Mouse (Mus musculus): ENCODE measurements around the gene Gpr153.

Gpr153 gene

GRCm38 (mm10) chr4:152264867-152265568 is 9.0 kb upstream of the Gpr153 start:
- in situ Hi-C loops (cut with MboI, MseI): no loop called here

GRCm38 (mm10) chr4:152265791-152266190 is 8.2 kb upstream of the Gpr153 start:
- in situ Hi-C loops (cut with MboI, MseI): no loop called here

GRCm38 (mm10) chr4:152266236-152266895 is 7.7 kb upstream of the Gpr153 start:
- in situ Hi-C loops (cut with MboI, MseI): no loop called here

- in situ Hi-C loops (cut with MboI, MseI): no loop called here
Measured at GRCm38 (mm10) chr4:152267748-152268369, 6.2 kb upstream of the Gpr153 start.

GRCm38 (mm10) chr4:152269967-152270366 is 4.1 kb upstream of the Gpr153 start:
- in situ Hi-C loops (cut with MboI, MseI): no loop called here

GRCm38 (mm10) chr4:152270599-152270998 is 3.4 kb upstream of the Gpr153 start:
- in situ Hi-C loops (cut with MboI, MseI): no loop called here

GRCm38 (mm10) chr4:152271334-152271733 is 2.7 kb upstream of the Gpr153 start:
- in situ Hi-C loops (cut with MboI, MseI): no loop called here

GRCm38 (mm10) chr4:152272006-152272405 is 2.0 kb upstream of the Gpr153 start:
- in situ Hi-C loops (cut with MboI, MseI): no loop called here

- in situ Hi-C loops (cut with MboI, MseI): no loop called here
Measured at GRCm38 (mm10) chr4:152272449-152273049, 1.5 kb upstream of the Gpr153 start.

- in situ Hi-C loops (cut with MboI, MseI): no loop called here
Measured at GRCm38 (mm10) chr4:152273191-152273590, 841 bp upstream of the Gpr153 start.

GRCm38 (mm10) chr4:152274681-152275131 is 674 bp downstream of the Gpr153 start:
- in situ Hi-C loops (cut with MboI, MseI): no loop called here

GRCm38 (mm10) chr4:152276389-152277347 is 2.6 kb downstream of the Gpr153 start:
- in situ Hi-C loops (cut with MboI, MseI): no loop called here

- in situ Hi-C loops (cut with MboI, MseI): no loop called here
Measured at GRCm38 (mm10) chr4:152277916-152278315, 3.9 kb downstream of the Gpr153 start.

- in situ Hi-C loops (cut with MboI, MseI): no loop called here
Measured at GRCm38 (mm10) chr4:152278986-152279385, 5.0 kb downstream of the Gpr153 start.

- in situ Hi-C loops (cut with MboI, MseI): no loop called here
Measured at GRCm38 (mm10) chr4:152281601-152282000, 7.6 kb downstream of the Gpr153 start.

- in situ Hi-C loops (cut with MboI, MseI): no loop called here
Measured at GRCm38 (mm10) chr4:152282721-152283120, 8.7 kb downstream of the Gpr153 start.

- in situ Hi-C loops (cut with MboI, MseI): no loop called here
Measured at GRCm38 (mm10) chr4:152283186-152283950, 9.3 kb downstream of the Gpr153 start.

GRCm38 (mm10) chr4:152285505-152285904 is 11.5 kb downstream of the Gpr153 start:
- in situ Hi-C loops (cut with MboI, MseI): loop anchor here (5.0 kb wide), 1 partner anchor 73 kb away; no protein-coding TSS in a partner anchor

- in situ Hi-C loops (cut with MboI, MseI): loop anchor here (5.0 kb wide), 1 partner anchor 74 kb away; no protein-coding TSS in a partner anchor
Measured at GRCm38 (mm10) chr4:152286183-152286582, 12.2 kb downstream of the Gpr153 start.

- in situ Hi-C loops (cut with MboI, MseI): loop anchor here (5.0 kb wide), 1 partner anchor 75 kb away; no protein-coding TSS in a partner anchor
Measured at GRCm38 (mm10) chr4:152286887-152287286, 12.9 kb downstream of the Gpr153 start.
